Mouse (Mus musculus) CD4-positive, CD25-positive, alpha-beta regulatory T cell, adult 4 months (primary cell): ENCODE measurements around the gene Jak2. TPM values are rescaled to one million over a fixed set of nuclear protein-coding genes. Genes with fewer than 3 reads are reported as not detected.

Experiments
- ATAC-seq: one replicate; pipeline ENCODE4 v1.8.0; 2017
- polyA plus RNA-seq, 2 experiments: library from polyadenylated mRNA; unstranded; fragments of 100-300 nt; shearing (Covaris generic); gene quantifications; one replicate each; pipeline ENCODE4 v1.2.1; 2017

Jak2 gene
- polyA plus RNA-seq = 10 to 100 TPM; 14.9 to 19.1 TPM

GRCm38 (mm10) chr19:29251191-29251957, at the start of gene Jak2:
Gene Jak2 (plus strand): TSS chr19:29251828.
- peak; percentile 60 for ATAC-seq

DNA sequence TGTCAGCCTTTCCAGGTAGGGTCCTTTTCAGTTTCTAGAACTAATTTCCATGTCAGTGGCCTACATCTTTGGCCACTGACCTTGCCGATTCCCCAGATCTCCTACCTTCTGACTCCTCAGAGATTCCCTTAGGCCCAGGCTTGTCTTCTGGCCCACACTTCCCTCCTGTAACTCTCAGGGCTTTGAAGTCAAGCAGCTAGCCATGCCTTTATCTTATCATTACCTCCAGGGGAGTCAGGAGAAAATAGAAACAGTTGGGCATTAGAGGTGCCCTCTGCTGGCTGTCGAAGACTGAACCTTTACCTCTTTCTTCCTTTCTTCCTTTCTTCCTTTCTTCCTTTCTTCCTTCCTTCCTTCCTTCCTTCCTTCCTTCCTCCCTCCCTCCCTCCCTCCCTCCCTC, 48.3 kb upstream of the Jak2 start:
- ATAC-seq = peak; percentile 37

- no peak for ATAC-seq
These were observed 47.0 kb upstream of the Jak2 start for GRCm38 (mm10) chr19:29204583-29204982.

DNA sequence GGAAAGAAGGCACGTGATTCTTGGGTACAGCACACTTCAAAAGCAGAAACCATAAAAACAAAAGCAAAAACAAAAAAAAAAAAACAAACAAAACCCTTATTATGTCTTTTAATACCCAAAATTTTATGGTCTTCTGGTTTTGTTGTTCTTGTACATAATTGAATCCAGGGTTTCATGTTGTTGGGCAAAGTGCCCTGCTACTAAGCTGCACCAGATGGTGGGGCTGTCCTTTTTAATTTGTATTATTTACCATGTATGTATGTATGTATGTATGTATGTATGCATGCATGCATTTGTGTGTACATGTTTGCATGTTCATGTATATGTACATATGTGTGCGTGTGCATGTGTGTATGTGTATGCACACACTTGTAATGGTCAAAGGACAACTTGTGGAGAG, 46.4 kb upstream of the Jak2 start:
- no peak for ATAC-seq

GRCm38 (mm10) chr19:29209898-29210297, 41.7 kb upstream of the Jak2 start:
- ATAC-seq = peak; percentile 92

DNA sequence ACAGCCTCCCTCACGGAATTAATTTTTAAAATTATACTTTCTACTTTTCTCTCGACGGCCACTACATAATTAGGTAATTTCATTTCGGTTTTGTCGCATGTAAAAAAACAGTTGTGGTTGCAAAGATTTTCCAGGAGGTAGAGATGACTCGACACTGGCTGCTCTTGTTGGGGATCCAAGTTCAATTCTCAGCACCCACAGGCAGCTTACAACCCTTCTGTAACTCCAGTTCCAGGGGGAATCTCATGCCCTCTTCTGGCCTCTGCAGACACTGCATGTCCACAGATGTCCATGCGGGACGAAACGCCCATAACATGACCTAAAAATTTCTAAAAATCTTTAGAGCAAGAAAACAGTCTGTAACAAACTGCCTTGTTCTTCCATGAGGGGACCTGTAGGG, 41.3 kb upstream of the Jak2 start:
- ATAC-seq = peak; percentile 51

GRCm38 (mm10) chr19:29215811-29216509, 35.7 kb upstream of the Jak2 start:
- no peak for ATAC-seq

DNA sequence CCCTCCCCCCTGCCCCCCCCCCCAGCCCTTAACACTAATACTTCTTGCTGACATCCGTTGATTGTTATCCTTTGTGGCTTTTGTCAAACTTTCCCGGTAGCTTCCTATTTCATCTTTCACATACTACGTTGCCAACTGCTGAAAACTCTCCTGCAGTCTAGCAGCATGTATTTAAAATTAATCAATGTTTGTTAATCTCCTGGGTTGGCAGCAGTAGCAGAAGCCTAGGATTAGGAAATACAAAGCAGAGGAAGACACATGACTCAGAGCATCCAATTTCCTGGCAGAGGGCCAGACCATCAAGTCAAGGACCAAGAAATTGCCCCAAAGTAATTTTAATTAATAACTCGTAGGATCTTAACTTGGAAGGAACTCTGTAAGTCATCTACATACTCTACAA, 29.8 kb upstream of the Jak2 start:
- peak; percentile 73 for ATAC-seq

GRCm38 (mm10) chr19:29224968-29225367, 26.7 kb upstream of the Jak2 start:
- ATAC-seq = no peak

DNA sequence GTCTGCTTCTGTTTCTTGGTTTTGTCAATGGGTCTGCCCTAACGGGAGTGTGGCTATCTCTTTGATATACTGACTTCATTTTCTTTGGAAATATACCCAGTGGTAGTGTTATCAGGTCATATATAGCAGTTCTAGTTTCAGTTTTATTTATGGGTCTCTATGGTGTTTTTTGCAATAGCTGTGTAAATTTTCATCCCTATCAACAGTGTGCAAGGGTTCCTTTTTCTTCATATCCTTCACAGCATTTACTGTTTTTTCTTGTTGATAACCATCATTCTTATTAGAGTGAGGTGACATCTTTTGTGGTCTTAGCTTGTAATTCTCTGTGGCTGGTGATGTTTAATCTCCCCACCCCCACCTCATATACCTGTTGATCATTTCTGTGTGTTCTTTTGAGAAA, 24.6 kb upstream of the Jak2 start:
- ATAC-seq = no peak

DNA sequence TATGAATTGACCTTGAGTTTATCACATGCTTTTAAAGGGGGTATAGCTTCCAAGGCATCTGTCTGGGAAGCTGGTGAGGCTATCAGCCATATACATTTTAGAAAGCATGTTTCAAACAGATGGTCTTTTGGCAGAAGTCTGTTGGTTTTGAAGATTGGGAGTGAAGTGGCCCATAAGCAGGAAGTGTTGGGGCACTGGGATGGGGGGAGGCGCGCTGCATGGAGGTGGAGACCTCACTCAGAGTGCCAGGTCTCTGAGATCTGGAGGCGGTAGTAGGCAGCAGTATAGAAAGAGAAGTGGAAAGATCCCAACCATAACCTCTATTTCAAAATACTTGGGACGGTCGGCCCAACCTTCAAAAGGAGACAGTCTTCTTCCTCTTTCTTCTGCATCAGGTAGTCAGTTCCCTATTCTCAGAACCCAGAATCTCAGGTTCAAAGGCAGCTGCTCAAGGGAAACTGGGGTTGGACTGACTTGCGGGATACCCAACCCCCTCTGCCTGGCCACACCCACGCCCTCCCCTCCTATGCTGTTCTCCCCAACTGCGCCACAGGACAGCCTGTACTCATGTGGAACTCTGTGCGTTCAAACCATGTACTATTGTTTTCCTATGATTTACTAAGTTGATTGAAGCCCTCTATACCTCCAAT, 23.6 kb upstream of the Jak2 start:
- ATAC-seq = peak; percentile 43

- ATAC-seq = peak; percentile 60
These were observed 22.6 kb upstream of the Jak2 start for GRCm38 (mm10) chr19:29228989-29229388.

DNA sequence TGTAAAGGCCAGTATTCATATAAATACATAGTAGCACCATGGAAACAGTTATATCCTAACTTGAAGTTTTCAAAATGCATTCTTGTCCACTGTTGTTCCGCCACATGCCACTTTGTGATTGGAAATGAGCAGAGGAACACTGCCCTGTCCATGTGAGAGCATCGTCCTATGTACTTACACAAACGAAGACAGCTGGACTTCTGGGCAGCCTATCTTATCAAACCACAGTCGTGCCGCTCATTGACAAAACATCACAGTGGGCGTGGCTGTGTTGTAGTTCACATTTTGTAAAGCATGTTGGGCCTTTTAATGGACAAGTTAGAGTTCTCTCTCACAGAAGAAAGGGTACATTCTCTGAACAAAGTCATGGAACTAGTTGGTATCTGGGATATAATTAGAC, 18.9 kb upstream of the Jak2 start:
- ATAC-seq = no peak

DNA sequence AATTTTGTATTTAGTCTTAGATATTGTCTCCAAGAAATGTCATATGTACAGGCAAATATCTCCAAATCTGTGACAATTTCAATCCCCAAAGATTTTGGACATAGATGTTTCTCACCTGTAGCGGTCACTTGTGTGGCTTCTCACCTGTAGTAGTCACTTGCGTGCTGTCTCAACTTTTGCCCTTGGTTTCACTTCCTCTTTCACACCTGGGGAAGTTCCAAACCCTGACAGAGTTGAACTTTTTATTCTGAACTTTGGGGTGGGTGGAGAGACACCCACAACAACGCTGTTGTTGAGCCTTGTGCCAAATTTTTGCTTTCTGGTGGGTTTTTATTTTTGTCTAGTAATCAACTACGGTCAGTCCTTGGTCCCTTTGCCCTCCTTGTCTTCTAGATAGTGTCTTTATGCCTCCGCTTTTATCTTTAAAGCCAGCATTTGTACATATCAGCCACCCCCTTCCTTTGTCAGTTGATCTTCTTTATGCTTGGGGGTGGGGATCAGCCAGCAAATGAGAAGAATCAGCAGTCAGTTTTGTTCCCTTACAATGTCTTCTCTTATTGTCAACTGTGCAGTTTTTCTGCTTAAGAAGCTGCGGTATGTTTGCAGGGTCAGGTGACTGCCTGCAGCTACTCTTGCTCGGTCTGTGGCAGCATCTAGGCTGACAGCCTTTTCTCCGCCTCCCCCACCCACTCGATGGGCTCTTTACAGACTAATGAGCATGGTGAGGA, 14.8 kb upstream of the Jak2 start:
- ATAC-seq = peak; percentile 89

GRCm38 (mm10) chr19:29238171-29238570, 13.5 kb upstream of the Jak2 start:
- no peak for ATAC-seq

DNA sequence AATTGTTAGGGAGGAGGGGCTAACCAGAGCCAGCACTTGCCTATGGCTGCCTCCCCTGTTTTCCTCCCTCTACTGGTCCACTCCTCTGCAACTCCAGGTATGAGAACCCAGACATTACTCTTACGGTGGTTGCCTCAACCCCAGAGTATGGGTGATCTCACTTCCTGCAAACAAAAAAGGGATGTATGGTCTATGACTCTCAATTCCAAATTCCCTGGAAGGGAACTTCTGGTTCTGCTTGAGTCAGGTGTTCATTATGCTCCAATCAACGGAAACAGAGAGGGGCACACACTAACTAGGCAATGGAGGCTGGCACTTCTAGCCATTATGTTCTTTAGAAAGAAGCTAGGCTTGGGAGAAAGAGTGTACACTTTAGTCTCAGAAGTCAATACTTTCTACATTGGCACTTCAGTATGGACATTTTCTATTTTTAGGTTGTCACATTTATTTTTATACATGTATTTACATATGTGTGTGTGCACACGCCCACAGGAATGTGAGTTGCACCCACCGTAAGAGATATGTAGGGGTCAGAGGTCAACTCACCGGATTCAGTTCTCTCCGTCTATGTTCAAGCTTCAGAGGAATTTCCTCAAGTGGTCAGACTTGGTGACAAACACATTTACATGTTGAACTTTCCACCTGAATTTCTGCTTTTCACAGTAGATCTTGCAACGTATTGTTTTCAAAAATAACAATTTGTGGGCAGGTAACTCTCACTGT, 12.0 kb upstream of the Jak2 start:
- no peak for ATAC-seq

DNA sequence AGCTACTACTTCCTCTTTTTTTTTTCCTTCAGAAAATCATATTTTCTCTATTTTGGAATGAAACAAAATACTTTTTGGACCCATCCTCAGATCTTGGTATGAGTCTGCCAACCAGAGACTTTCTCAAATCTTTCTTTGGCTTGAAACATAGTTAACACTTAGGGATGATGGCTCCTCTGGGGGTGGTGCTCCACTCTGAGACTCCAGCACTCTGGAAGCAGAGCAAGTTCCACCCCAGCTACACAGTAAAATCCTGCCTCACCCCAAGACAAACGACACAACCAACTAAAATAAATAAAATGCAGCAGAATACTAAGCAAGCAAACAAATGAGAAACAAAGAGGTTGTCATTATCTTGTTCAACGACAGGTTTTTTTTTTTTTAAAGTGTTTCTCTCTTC, 11.0 kb upstream of the Jak2 start:
- no peak for ATAC-seq

- ATAC-seq = no peak
These were observed 10.0 kb upstream of the Jak2 start for GRCm38 (mm10) chr19:29241581-29241980.

DNA sequence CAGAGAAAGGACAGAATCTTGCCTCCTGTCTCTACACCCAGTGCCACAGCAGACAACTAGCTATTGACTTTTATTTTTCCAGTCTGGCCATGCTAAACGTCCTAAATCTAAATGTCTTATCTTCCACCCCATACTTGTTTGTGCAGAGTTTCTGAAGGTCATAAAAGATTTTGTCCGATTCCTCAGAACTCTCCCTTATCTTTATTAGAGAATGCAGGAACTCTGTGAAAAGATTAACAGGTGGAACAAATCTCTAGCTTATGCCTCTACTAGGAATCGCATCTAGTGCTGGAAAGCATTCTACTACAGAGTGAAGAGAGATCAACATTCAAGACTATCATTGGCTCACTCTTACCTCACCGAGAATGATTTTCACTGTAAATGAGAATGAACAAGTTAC, 1.7 kb upstream of the Jak2 start:
- no peak for ATAC-seq

GRCm38 (mm10) chr19:29251958-29252801, 552 bp downstream of the Jak2 start:
- peak; percentile 25 for ATAC-seq

GRCm38 (mm10) chr19:29252831-29253545, 1.4 kb downstream of the Jak2 start:
- peak; percentile 35 for ATAC-seq
